Mouse (Mus musculus): ENCODE measurements around the gene Snrpc.

Gene Snrpc

GRCm38 (mm10) chr17:27866737-27867136 is 28.8 kb downstream of the Snrpc start:
- no peak for DNase-seq

GRCm38 (mm10) chr17:27871851-27872250 is 33.9 kb downstream of the Snrpc start:
- no peak for DNase-seq

- DNase-seq, result no peak
Observed at GRCm38 (mm10) chr17:27873583-27873982, 35.6 kb downstream of the Snrpc start.

GRCm38 (mm10) chr17:27874510-27874909 is 36.6 kb downstream of the Snrpc start:
- no peak for DNase-seq

GRCm38 (mm10) chr17:27881518-27881917 is 43.6 kb downstream of the Snrpc start:
- no peak for DNase-seq

GRCm38 (mm10) chr17:27883129-27883528 is 45.2 kb downstream of the Snrpc start:
- no peak for DNase-seq

- DNase-seq, result no peak
Observed at GRCm38 (mm10) chr17:27883994-27884393, 46.0 kb downstream of the Snrpc start.

- DNase-seq, result no peak
Observed at GRCm38 (mm10) chr17:27886499-27887210, 48.7 kb downstream of the Snrpc start.

Data from B cell, adult 2 months (primary cell).